Mouse (Mus musculus) kidney, adult 2 months (tissue): ENCODE measurements around the gene Arid4a.

Experiments used
- CTCF ChIP-seq: fragments of 200-500 bp; conservative IDR thresholded peaks from 2 replicates; pipeline ENCODE4 v1.5.1; 2011; ENCODE audit warnings: low read depth, mild to moderate bottlenecking, control low read depth, low read length, moderate library complexity, mixed read lengths; ENCODE audit not compliant: insufficient read depth, insufficient read length
- POLR2A ChIP-seq: fragments of 200-500 bp; IDR thresholded peaks from one replicate; pipeline ENCODE4 v1.6.1; 2011; ENCODE audit warnings: low read depth, low read length, control low read depth

DNA sequence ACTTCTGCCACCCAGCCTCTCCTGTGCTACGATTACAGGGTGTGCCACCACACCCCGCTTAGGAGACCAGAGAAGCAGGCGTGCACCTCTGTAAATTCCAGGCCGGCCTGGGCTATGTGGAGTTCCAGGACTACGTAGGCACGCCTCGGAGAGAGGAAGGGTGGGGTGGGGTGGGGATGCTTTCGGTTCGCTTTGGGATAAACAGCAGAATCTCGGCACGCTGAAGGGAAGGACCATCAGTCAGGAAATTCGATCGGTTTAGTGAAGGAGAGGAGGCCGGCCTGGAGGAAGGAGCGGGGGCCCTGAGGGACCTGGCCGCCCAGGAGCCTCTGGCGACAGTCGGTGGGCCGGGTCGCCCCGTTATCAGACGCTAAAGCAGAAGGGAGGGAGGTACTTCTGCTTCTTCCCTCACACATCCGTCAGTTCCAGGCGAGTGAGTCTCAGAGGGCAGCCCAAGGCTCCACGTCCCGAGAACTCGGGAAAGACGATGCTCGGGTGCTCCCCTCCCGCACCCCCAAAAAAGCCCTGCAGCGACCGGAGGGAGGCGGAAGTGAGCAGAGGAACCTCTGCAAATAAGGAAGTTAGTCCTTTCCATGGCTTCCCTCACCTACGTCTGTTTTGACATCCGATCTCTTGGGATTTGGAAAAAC is 47.5 kb upstream of the Arid4a start:
- TF ChIP-seq CTCF (peak; percentile 57), POLR2A (peak; percentile 3)
